Mouse (Mus musculus) embryo, embryonic 10 days (tissue): ENCODE measurements at regions not wholly inside any gene's neighbourhood (a gene's known extent, or its start where the extent isn't known, plus 50 kb on each side); places are given as distances from the start of the nearest gene placed in this dataset.
A peak's percentile ranks its signal among the peaks of the same experiment; 100 is the strongest.
"Not testable (repeated sequence)": the region's sequence is repeated elsewhere in the genome, so short reads cannot be mapped to it uniquely, and the experiment has no call there.

Experiments used
- DNase-seq: peaks from one replicate; pipeline ENCODE4 v3.0.0-alpha.2; 2015; ENCODE audit warnings: low spot score

GRCm38 (mm10) chr5:63331186-63331585 is 317.7 kb upstream of the Nwd2 start:
- DNase-seq: no peak

GRCm38 (mm10) chr5:63351108-63351507 is 297.8 kb upstream of the Nwd2 start:
- DNase-seq: no peak

GRCm38 (mm10) chr5:63391956-63392355 is 256.9 kb upstream of the Nwd2 start:
- DNase-seq: no peak

- no peak for DNase-seq
These were observed 250.9 kb upstream of the Nwd2 start for GRCm38 (mm10) chr5:63397963-63398362.

GRCm38 (mm10) chr5:63430167-63430566 is 218.7 kb upstream of the Nwd2 start:
- DNase-seq: peak; percentile 6

GRCm38 (mm10) chr5:63444407-63444806 is 204.5 kb upstream of the Nwd2 start:
- no peak for DNase-seq

GRCm38 (mm10) chr5:63445171-63445570 is 203.7 kb upstream of the Nwd2 start:
- no peak for DNase-seq

- no peak for DNase-seq
These were observed 180.2 kb upstream of the Nwd2 start for GRCm38 (mm10) chr5:63468526-63469268.

GRCm38 (mm10) chr5:63469701-63470100 is 179.2 kb upstream of the Nwd2 start:
- no peak for DNase-seq

- DNase-seq: no peak
These were observed 175.7 kb upstream of the Nwd2 start for GRCm38 (mm10) chr5:63473163-63473562.

- DNase-seq: no peak
These were observed 172.5 kb upstream of the Nwd2 start for GRCm38 (mm10) chr5:63476240-63476973.

- DNase-seq: no peak
These were observed 149.9 kb upstream of the Nwd2 start for GRCm38 (mm10) chr5:63498952-63499351.

- no peak for DNase-seq
These were observed 145.7 kb upstream of the Nwd2 start for GRCm38 (mm10) chr5:63503056-63503845.

- DNase-seq: peak; percentile 35
These were observed 114.7 kb upstream of the Nwd2 start for GRCm38 (mm10) chr5:63534197-63534596.

- no peak for DNase-seq
These were observed 108.4 kb upstream of the Nwd2 start for GRCm38 (mm10) chr5:63540530-63540929.

- no peak for DNase-seq
These were observed 103.4 kb upstream of the Nwd2 start for GRCm38 (mm10) chr5:63545482-63545881.

GRCm38 (mm10) chr5:63565891-63566290 is 83.0 kb upstream of the Nwd2 start:
- not testable (repeated sequence) for DNase-seq

GRCm38 (mm10) chr5:63575401-63575800 is 73.5 kb upstream of the Nwd2 start:
- DNase-seq: no peak

- DNase-seq: no peak
These were observed 69.5 kb upstream of the Nwd2 start for GRCm38 (mm10) chr5:63579409-63579808.

- no peak for DNase-seq
These were observed 61.9 kb upstream of the Nwd2 start for GRCm38 (mm10) chr5:63587051-63587450.

- DNase-seq: no peak
These were observed 61.0 kb upstream of the Nwd2 start for GRCm38 (mm10) chr5:63587855-63588254.
